In the genomic region with DNA sequence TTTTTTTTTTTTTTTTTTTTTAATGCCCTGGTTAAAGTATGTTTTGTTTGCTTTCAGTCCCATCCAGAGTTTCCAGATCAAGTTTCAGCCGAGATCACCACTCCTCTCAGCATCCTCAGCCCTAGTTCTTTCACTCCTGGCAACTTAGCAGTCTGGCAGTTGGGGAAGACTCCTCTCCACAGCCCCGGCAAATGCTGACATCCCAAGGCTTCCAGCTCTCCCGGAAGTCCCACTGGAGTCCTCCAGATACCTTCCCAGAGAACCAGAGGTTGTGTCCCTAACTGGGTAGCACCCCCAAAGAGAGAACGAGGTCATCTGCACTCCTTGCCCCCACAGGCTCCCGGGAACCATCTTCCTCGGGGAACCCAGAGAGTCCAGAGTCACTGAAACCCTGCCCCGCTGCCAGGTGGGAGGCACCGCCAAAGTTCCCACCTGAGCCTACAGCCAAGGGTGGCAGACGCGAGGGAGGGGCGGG, we compare ENCODE assay signal across 7 mouse cellular contexts. TPM values are rescaled to one million over a fixed set of nuclear protein-coding genes. Genes with fewer than 3 reads are reported as not detected.
A peak's percentile ranks its signal among the peaks of the same experiment; 100 is the strongest.
DNase-seq lines count a peak whose midpoint lies in the region; ATAC-seq and TF ChIP-seq lines count a peak whose summit lies in the region.

No protein-coding gene starts in this region.

- H3K4me1 ChIP-seq in embryonic fibroblast, embryonic 13.5 days (ENCODE audit: control insufficient read depth, insufficient read depth, low read length): no peaks in the 10 kb centered on the region
- peaks cover 12% of the 10 kb centered on the region for H3K4me1 ChIP-seq in heart, embryonic 16.5 days (ENCODE audit: control insufficient read depth, insufficient read depth, low read length)
- H3K4me1 ChIP-seq in liver, embryonic 13.5 days (replicated peaks): no peaks in the 10 kb centered on the region

- WGBS in heart, embryonic 16.5 days: under 1% methylated on average over 11 of the region's 11 CpGs
- 2% methylated on average over 11 of the region's 11 CpGs for WGBS in liver, embryonic 13.5 days (ENCODE audit: insufficient replicate concordance)

- peak overlapping the region; percentile 94 for H3K4me3 ChIP-seq in embryonic fibroblast, embryonic 13.5 days (ENCODE audit: insufficient read depth, low read length)
- peak overlapping the region; percentile 84 for H3K4me3 ChIP-seq in heart, embryonic 16.5 days (ENCODE audit: low read length)
- peak overlapping the region; percentile 61 for H3K4me3 ChIP-seq in liver, embryonic 13.5 days (replicated peaks)

- no peaks in the 10 kb centered on the region for H3K36me3 ChIP-seq in heart, embryonic 16.5 days (ENCODE audit: control insufficient read depth, insufficient read depth)
- no peaks in the 10 kb centered on the region for H3K36me3 ChIP-seq in liver, embryonic 13.5 days

- no peak overlapping the region for H3K27ac ChIP-seq in embryonic fibroblast, embryonic 13.5 days (ENCODE audit: insufficient read depth, low read length)
- H3K27ac ChIP-seq in heart, embryonic 16.5 days (ENCODE audit: low read length): no peak overlapping the region
- H3K27ac ChIP-seq in liver, embryonic 13.5 days: peak overlapping the region; percentile 23; the same call in 1 of the 2 replicates

- H3K9ac ChIP-seq in heart, embryonic 16.5 days (ENCODE audit: low read length): peak overlapping the region; percentile 77
- peak overlapping the region; percentile 56; the same call in 1 of the 2 replicates for H3K9ac ChIP-seq in liver, embryonic 13.5 days

- no peak for TF ChIP-seq POLR2A in embryonic fibroblast, embryonic 13.5 days (IDR thresholded peaks at IDR 0.05; ENCODE audit: low read depth, low read length)

- peak; percentile 36 for DNase-seq in ovary, postnatal 10 days (ENCODE audit: low spot score)
- DNase-seq in ovary, adult 18-20 months (ENCODE audit: low spot score): no peak
- no peak for DNase-seq in liver, embryonic 13.5 days
- no peak for DNase-seq in layer of hippocampus, adult 9-10 months (ENCODE audit: low spot score)
- no peak for DNase-seq in natural killer cell, adult 2 months (ENCODE audit: low spot score in 2 of 2)

- no peak for ATAC-seq in heart, embryonic 16.5 days (replicated peaks; ENCODE audit: extremely low read depth, insufficient read depth, low FRiP score)
- ATAC-seq in liver, embryonic 13.5 days (ENCODE audit: low read depth): 0 out of 2 replicates have a peak, but pooled peaks have one; percentile 4

- H3K9me3 ChIP-seq in heart, embryonic 16.5 days (replicated peaks; ENCODE audit: control insufficient read depth, low read length): no peaks in the 10 kb centered on the region
- H3K9me3 ChIP-seq in liver, embryonic 13.5 days (replicated peaks): no peaks in the 10 kb centered on the region

- H3K27me3 ChIP-seq in heart, embryonic 16.5 days (ENCODE audit: control insufficient read depth, insufficient read depth, low read length): peaks cover 52% of the 10 kb centered on the region
- peaks cover 52% of the 10 kb centered on the region for H3K27me3 ChIP-seq in liver, embryonic 13.5 days

- peak overlapping the region; percentile 95 for H3K4me2 ChIP-seq in heart, embryonic 16.5 days (ENCODE audit: low read depth, low read length)
- H3K4me2 ChIP-seq in liver, embryonic 13.5 days: peak overlapping the region; percentile 58

- no peak for TF ChIP-seq CTCF in embryonic fibroblast, embryonic 13.5 days (IDR thresholded peaks at IDR 0.05; ENCODE audit: borderline replicate concordance, insufficient read depth, low read length)

RNA-seq across cellular contexts. Expression of gene Tenm3, which starts 1.2 kb away (rescaled TPM):
- polyA plus RNA-seq in embryonic fibroblast, embryonic 13.5 days (2011; ENCODE audit: insufficient read length, low read depth, missing spikeins): 42.2 and 106 TPM in 2 replicates
- 4.3 and 4.5 TPM in 2 replicates for polyA plus RNA-seq in heart, embryonic 16.5 days (2015; fragmentation: Nextera tagmentation; extraction: Ambion mirVana)
- 2.6 and 3.3 TPM in 2 replicates for polyA plus RNA-seq in liver, embryonic 13.5 days (2015; fragmentation: Nextera tagmentation; extraction: Ambion mirVana)
